Mouse (Mus musculus): Measurements from ENCODE around the gene Eml4. TPM values are rescaled to one million over a fixed set of nuclear protein-coding genes. Genes with fewer than 3 reads are reported as not detected.

Eml4 gene
- total and polyA plus RNA-seq, 3 experiments, result 3.0 to 4.5 (median 3.8) TPM

GRCm38 (mm10) chr17:83452451-83452850 lies 101.7 kb downstream of the Eml4 start:
- no peak overlapping the region for H3K9ac ChIP-seq (ENCODE audit: low read depth, low read length)
- H3K4me3 ChIP-seq, result no peak overlapping the region
- WGBS, result 89% methylated on average over 8 of the region's 8 CpGs
- no peaks in the 10 kb centered on the region for H3K27me3 ChIP-seq (ENCODE audit: control insufficient read depth, insufficient read depth, low read length)
- TF ChIP-seq POLR2A (IDR thresholded peaks at IDR 0.05; ENCODE audit: insufficient read depth, low read depth, low read length), result no peak
- no peaks in the 10 kb centered on the region for H3K36me3 ChIP-seq (ENCODE audit: control insufficient read depth, insufficient read depth, low read length)
- H3K4me1 ChIP-seq (ENCODE audit: control insufficient read depth, insufficient read depth, low read length), result no peaks in the 10 kb centered on the region; the same call in 1 of the 2 replicates
- no peak for DNase-seq
- H3K27ac ChIP-seq, result no peak overlapping the region
- H3K79me2 ChIP-seq (replicated peaks; ENCODE audit: control insufficient read depth, insufficient read depth, low read length), result no peaks in the 10 kb centered on the region
- intact Hi-C loops (cut with DNase I), result no loop called here

GRCm38 (mm10) chr17:83453587-83453986 lies 102.9 kb downstream of the Eml4 start:
- 59% methylated on average over 5 of the region's 5 CpGs for WGBS
- H3K9ac ChIP-seq (ENCODE audit: low read depth, low read length), result no peak overlapping the region
- intact Hi-C loops (cut with DNase I), result no loop called here
- no peak for TF ChIP-seq POLR2A (IDR thresholded peaks at IDR 0.05; ENCODE audit: insufficient read depth, low read depth, low read length)
- TF ChIP-seq EP300 (IDR thresholded peaks at IDR 0.05; ENCODE audit: insufficient read depth, low read depth, low read length), result no peak
- no peaks in the 10 kb centered on the region for H3K79me2 ChIP-seq (replicated peaks; ENCODE audit: control insufficient read depth, insufficient read depth, low read length)
- no peaks in the 10 kb centered on the region for H3K27me3 ChIP-seq (ENCODE audit: control insufficient read depth, insufficient read depth, low read length)
- H3K36me3 ChIP-seq (ENCODE audit: control insufficient read depth, insufficient read depth, low read length), result no peaks in the 10 kb centered on the region
- H3K4me1 ChIP-seq (ENCODE audit: control insufficient read depth, insufficient read depth, low read length), result no peaks in the 10 kb centered on the region; the same call in 1 of the 2 replicates
- H3K4me3 ChIP-seq, result no peak overlapping the region
- DNase-seq, result no peak
- no peak overlapping the region for H3K27ac ChIP-seq

- H3K36me3 ChIP-seq (ENCODE audit: control insufficient read depth, insufficient read depth, low read length), result no peaks in the 10 kb centered on the region
Observed at GRCm38 (mm10) chr17:83457271-83457670, 106.5 kb downstream of the Eml4 start.

GRCm38 (mm10) chr17:83465969-83466368 lies 115.2 kb downstream of the Eml4 start:
- no peaks in the 10 kb centered on the region for H3K36me3 ChIP-seq (ENCODE audit: control insufficient read depth, insufficient read depth, low read length)
- 89% methylated on average over 5 of the region's 5 CpGs for WGBS
- H3K9ac ChIP-seq (ENCODE audit: low read depth, low read length), result no peak overlapping the region

More at GRCm38 (mm10) chr17:83457271-83457670, 106.5 kb downstream of the Eml4 start:
- no peak for DNase-seq
- Histone ChIP-seq H3K4me3 (no peak overlapping the region), H3K9ac (ENCODE audit: low read depth, low read length) (no peak overlapping the region), H3K4me1 (ENCODE audit: control insufficient read depth, insufficient read depth, low read length) (no peaks in the 10 kb centered on the region; the same call in 1 of the 2 replicates), H3K27me3 (ENCODE audit: control insufficient read depth, insufficient read depth, low read length) (no peaks in the 10 kb centered on the region), H3K27ac (no peak overlapping the region), H3K79me2 (replicated peaks; ENCODE audit: control insufficient read depth, insufficient read depth, low read length) (no peaks in the 10 kb centered on the region)
- WGBS, result 55% methylated on average over 1 of the region's 1 CpGs
- intact Hi-C loops (cut with DNase I), result no loop called here
- TF ChIP-seq CTCF (IDR thresholded peaks at IDR 0.05) (no peak), POLR2A (IDR thresholded peaks at IDR 0.05; ENCODE audit: insufficient read depth, low read depth, low read length) (no peak), EP300 (IDR thresholded peaks at IDR 0.05; ENCODE audit: insufficient read depth, low read depth, low read length) (no peak)

GRCm38 (mm10) chr17:83466697-83467251 lies 116.0 kb downstream of the Eml4 start:
- Histone ChIP-seq H3K4me3 (no peak overlapping the region), H3K27me3 (ENCODE audit: control insufficient read depth, insufficient read depth, low read length) (no peaks in the 10 kb centered on the region), H3K79me2 (replicated peaks; ENCODE audit: control insufficient read depth, insufficient read depth, low read length) (no peaks in the 10 kb centered on the region), H3K27ac (no peak overlapping the region), H3K9ac (ENCODE audit: low read depth, low read length) (no peak overlapping the region), H3K4me1 (ENCODE audit: control insufficient read depth, insufficient read depth, low read length) (no peaks in the 10 kb centered on the region), H3K36me3 (ENCODE audit: control insufficient read depth, insufficient read depth, low read length) (no peaks in the 10 kb centered on the region)
- 82% methylated on average over 6 of the region's 6 CpGs for WGBS
- intact Hi-C loops (cut with DNase I), result no loop called here
- TF ChIP-seq EP300 (IDR thresholded peaks at IDR 0.05; ENCODE audit: insufficient read depth, low read depth, low read length) (no peak), POLR2A (IDR thresholded peaks at IDR 0.05; ENCODE audit: insufficient read depth, low read depth, low read length) (no peak), CTCF (IDR thresholded peaks at IDR 0.05) (no peak)
- DNase-seq, result no peak

More at GRCm38 (mm10) chr17:83465969-83466368, 115.2 kb downstream of the Eml4 start:
- no peak overlapping the region for H3K27ac ChIP-seq
- H3K79me2 ChIP-seq (replicated peaks; ENCODE audit: control insufficient read depth, insufficient read depth, low read length), result no peaks in the 10 kb centered on the region
- no peak overlapping the region for H3K4me3 ChIP-seq
- H3K27me3 ChIP-seq (ENCODE audit: control insufficient read depth, insufficient read depth, low read length), result no peaks in the 10 kb centered on the region
- no peak for DNase-seq
- TF ChIP-seq CTCF (IDR thresholded peaks at IDR 0.05), result no peak
- TF ChIP-seq POLR2A (IDR thresholded peaks at IDR 0.05; ENCODE audit: insufficient read depth, low read depth, low read length), result no peak
- no peak for TF ChIP-seq EP300 (IDR thresholded peaks at IDR 0.05; ENCODE audit: insufficient read depth, low read depth, low read length)
- intact Hi-C loops (cut with DNase I), result no loop called here
- H3K4me1 ChIP-seq (ENCODE audit: control insufficient read depth, insufficient read depth, low read length), result no peaks in the 10 kb centered on the region

- Histone ChIP-seq H3K4me1 (ENCODE audit: control insufficient read depth, insufficient read depth, low read length) (no peaks in the 10 kb centered on the region), H3K79me2 (replicated peaks; ENCODE audit: control insufficient read depth, insufficient read depth, low read length) (no peaks in the 10 kb centered on the region), H3K9ac (ENCODE audit: low read depth, low read length) (no peak overlapping the region), H3K27ac (no peak overlapping the region), H3K4me3 (no peak overlapping the region), H3K36me3 (ENCODE audit: control insufficient read depth, insufficient read depth, low read length) (no peaks in the 10 kb centered on the region), H3K27me3 (ENCODE audit: control insufficient read depth, insufficient read depth, low read length) (no peaks in the 10 kb centered on the region)
- DNase-seq, result no peak
- TF ChIP-seq CTCF (IDR thresholded peaks at IDR 0.05) (no peak), EP300 (IDR thresholded peaks at IDR 0.05; ENCODE audit: insufficient read depth, low read depth, low read length) (no peak), POLR2A (IDR thresholded peaks at IDR 0.05; ENCODE audit: insufficient read depth, low read depth, low read length) (no peak)
- intact Hi-C loops (cut with DNase I), result no loop called here
- WGBS, result 92% methylated on average over 2 of the region's 2 CpGs
Observed at GRCm38 (mm10) chr17:83469586-83469985, 118.9 kb downstream of the Eml4 start.
